Mouse (Mus musculus): ENCODE data around the gene Btnl2.
A peak's percentile ranks its signal among the peaks of the same experiment; 100 is the strongest.

GRCm38 (mm10) chr17:34349429-34349828 is 5.2 kb upstream of the Btnl2 start:
- TF ChIP-seq CHD2 (IDR thresholded peaks at IDR 0.05; ENCODE audit: low read depth, low read length) (no peak), ZC3H11A (IDR thresholded peaks at IDR 0.05; ENCODE audit: borderline replicate concordance, low read depth, low read length) (peak; percentile 65; the same call in 1 of the 2 replicates), ZNF384 (IDR thresholded peaks at IDR 0.05; ENCODE audit: low read depth, low read length) (no peak), MAFK (IDR thresholded peaks at IDR 0.05; ENCODE audit: insufficient read depth, low read depth, low read length) (no peak)
